Mouse (Mus musculus): ENCODE data around the gene Rita1.

DNA sequence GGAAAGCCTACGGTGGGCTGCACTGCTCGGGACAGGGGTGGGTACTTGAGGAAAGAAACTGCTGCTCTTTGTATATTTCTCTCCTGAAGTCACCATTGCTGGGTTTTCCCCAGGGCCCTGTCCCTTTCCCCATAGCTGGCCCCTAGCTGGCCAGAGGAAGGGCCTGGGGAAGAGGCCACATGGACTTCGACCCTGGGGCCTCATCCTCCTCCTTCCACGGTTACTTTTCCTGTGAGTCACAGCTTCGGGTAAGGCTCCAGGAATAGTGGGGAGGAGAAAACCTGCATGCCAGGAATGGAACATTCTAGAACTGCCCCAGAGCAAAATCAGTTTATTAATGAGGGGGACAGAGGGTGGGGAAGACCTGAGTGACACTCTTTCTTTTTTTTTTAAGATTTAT is 62.3 kb downstream of the Rita1 start:
- no peak for TF ChIP-seq CTCF (IDR thresholded peaks at IDR 0.05; ENCODE audit: extremely low read depth, insufficient read depth, low read length)
- no peak for TF ChIP-seq POLR2A (IDR thresholded peaks at IDR 0.05; ENCODE audit: extremely low read depth, insufficient read depth, low read length)
